Mouse (Mus musculus) retina, postnatal 7 days (tissue): ENCODE results near the gene Fbxw5.
"Not testable (repeated sequence)": the region's sequence is repeated elsewhere in the genome, so short reads cannot be mapped to it uniquely, and the experiment has no call there.

ENCODE experiments used
- DNase-seq: peaks from one replicate; pipeline ENCODE4 v3.0.0-alpha.2; 2012; ENCODE audit warnings: low read depth, low spot score

Fbxw5 gene

GRCm38 (mm10) chr2:25509912-25510311 is 9.4 kb downstream of the Fbxw5 start:
- DNase-seq = no peak

DNA sequence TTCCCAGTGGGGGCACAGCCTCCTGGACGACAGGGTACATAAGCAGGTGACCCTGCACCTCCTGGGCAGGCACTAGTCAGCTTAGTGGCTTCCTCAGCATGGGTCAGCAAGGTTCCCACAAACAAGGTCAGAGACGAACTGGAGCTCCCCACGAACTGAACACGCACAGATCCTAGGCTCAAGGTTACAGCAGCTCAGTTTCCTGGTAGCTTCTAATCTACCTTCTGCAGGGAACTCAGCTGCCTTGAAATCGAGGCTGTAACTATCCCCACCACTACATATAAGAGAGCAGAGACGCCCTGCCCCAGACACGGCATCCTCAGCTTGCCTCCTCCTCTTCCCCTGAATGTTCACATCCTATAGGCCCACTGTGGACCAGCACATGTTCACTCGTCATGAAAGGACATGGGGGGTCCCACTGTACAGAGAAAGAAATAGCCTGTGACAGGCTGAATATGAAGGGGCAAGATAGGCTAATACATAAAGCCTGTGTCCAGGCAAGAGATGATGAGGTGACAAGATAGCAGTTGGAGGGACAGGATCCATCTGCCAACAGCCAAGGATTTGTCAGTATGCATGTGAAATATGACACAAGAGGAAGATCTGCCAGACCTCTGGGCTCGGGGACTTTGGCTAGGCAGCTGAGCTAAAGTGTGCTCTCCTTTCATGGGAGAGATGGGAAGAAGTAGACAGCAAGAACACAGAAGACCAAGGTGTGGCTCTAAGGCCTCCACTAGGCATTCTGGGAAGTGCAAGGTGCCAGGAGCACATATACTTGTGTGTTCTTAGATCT is 26.2 kb downstream of the Fbxw5 start:
- no peak for DNase-seq

GRCm38 (mm10) chr2:25533707-25534106 is 33.2 kb downstream of the Fbxw5 start:
- no peak for DNase-seq

DNA sequence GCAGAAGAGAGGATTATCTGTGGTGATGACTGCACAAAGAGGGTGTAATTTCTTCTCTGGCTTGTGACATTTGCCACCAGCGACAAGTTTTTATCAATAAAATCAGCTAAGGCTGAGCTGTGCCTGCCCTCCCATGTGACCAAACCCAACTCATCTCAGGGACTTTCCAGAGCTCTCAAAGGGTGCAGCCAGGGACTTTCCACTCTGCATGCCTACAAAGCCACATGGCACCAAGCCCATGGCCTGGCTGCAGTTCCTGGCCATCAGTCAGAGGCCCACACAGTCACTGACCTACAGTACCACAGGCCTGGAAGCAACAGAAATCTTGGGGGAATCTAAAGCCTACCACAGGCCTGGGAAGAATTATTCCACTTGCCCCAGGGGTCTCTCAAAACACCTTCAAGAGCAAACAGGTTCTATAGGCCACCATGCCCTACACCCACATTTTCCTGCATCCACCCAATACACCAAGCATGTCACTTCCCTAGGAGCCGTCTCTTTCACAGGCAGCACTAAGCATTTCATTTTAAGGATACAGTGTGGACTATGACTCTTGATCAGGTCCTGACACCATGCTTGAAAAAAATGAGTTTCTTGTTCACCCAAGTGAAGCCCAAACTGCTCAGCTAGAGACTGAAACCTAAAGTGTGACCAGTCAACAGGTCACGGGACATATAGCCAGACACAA is 33.8 kb downstream of the Fbxw5 start:
- no peak for DNase-seq

DNA sequence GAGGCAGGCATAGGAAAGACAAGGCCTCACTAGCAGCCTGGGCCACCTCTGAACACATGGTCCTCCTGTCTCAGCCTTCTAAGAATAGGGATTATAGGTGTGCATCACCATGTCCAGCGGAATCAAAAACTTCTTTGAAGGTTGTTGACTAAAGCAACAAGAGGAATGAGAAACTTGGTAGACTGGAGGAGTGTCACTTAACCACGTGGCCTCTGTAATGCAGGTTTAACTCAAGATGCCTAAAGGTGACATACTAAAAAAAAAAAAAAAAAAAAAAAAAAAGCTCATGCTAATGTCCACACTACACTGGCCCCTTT is 34.3 kb downstream of the Fbxw5 start:
- DNase-seq = no peak

DNA sequence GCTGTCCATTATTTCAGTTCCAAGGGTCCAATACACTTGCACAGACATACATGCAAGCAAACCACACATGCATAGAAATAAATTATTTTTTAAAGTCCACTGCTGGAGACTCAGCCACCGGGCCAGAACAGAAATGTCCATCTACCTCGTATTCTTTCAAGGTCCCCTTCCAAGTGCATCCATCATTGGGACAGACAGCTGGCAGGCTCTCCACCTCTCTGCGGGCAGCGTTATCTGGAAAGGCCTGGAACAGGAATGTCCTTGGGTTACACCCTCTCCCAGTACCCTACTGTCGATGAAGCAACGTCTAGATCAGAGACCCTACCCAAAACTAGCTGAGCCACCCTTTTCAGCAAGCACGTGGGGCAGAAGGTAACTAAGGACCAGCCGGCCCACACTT is 36.0 kb downstream of the Fbxw5 start:
- DNase-seq = no peak

GRCm38 (mm10) chr2:25540541-25540948 is 40.0 kb downstream of the Fbxw5 start:
- DNase-seq = no peak

GRCm38 (mm10) chr2:25541644-25542367 is 41.3 kb downstream of the Fbxw5 start:
- no peak for DNase-seq

- no peak for DNase-seq
Measured at GRCm38 (mm10) chr2:25545996-25546810, 45.7 kb downstream of the Fbxw5 start.

GRCm38 (mm10) chr2:25546811-25547491 is 46.4 kb downstream of the Fbxw5 start, which contains the start of gene Traf2:
Gene Traf2, minus strand, starts transcription at chr2:25546940.
- DNase-seq = peak; percentile 96

DNA sequence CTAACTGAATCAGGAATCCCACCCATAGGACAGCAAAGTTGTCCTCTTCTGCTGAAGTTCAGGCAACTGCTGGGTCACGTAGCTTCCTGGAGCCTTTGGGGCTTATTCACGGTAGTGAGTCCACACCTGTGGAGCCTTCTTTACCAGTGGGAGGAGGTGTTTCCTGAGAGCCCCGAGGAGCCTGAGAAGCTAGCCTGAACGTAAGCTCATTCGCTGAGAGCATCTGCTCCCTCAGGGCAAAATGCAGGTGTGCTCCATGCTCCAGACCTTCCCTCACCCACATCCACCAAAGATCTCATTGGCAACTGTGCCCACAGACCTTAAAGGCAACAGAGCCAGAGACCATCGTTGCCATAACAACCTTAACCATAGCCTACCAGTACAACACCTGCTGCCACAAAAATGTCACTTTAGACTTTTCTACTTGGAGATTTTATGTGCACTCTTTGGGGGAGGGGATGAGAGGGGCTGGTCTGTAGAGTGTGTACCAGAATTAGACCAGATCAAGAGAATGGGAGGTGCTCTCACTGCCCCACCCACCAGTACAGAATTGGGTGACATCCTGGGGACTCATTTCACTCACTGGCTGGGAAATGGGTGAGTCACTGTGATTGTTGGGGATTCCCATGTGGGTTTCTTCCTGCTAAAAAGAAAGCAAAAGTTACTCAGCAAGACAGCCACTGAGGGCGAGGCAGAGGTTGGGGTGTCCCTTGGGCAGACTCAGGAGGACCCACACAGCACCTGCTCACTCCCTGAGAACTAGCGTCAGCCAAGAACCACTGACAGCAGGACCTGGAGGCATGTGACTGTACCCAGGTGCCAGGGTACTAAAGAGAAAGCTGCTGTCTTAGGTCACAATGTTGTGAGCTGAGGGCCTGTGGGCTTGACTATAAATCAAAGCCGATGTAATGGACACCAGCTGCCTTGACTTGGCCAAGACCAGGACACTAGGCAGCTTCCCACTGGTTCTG is 48.8 kb downstream of the Fbxw5 start:
- DNase-seq = no peak

- no peak for DNase-seq
Measured at GRCm38 (mm10) chr2:25551186-25551585, 50.6 kb downstream of the Fbxw5 start.

DNA sequence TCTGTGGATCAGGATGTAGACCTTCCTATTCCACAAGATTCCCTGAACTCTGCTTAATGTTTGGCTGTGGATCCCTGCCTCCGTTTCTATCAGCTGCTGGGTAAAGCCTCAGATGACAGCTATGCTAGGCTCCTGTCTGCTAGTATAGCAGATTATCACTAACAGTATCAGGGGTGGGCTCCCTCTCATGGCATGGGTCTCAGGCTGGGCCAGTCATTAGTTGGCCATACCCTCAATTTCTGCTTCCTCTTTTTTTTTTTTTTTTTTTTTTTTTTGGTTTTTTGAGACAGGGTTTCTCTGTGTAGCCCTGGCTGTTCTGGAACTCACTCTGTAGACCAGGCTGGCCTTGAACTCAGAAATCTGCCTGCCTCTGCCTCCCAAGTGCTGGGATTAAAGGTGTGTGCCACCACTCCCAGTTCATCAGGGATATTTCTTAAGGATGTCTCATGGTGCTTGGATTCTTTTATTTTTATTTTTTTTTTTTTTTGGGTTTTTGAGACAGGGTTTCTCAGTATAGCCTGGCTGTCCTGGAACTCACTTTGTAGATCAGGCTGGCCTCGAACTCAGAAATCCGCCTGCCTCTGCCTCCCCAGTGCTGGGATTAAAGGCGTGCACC is 52.7 kb downstream of the Fbxw5 start:
- DNase-seq = not testable (repeated sequence)
